Mouse (Mus musculus) limb, embryonic 10.5 days (tissue): ENCODE measurements around the gene Clcn2. TPM values are rescaled to one million over a fixed set of nuclear protein-coding genes. Genes with fewer than 3 reads are reported as not detected.

Experiments used
- DNase-seq: peaks from one replicate; pipeline ENCODE4 v3.0.0-alpha.2; 2017; ENCODE audit warnings: low spot score
- H3K27ac ChIP-seq: fragments of 300-500 bp; sonication (generic); 2 replicates; pipeline ENCODE4 v1.5.1; 2016; ENCODE audit warnings: mild to moderate bottlenecking
- H3K27me3 ChIP-seq: fragments of 300-500 bp; sonication (generic); 2 replicates; pipeline ENCODE4 v1.6.1; 2016; ENCODE audit warnings: low read depth, mild to moderate bottlenecking; ENCODE audit not compliant: poor library complexity, severe bottlenecking
- H3K36me3 ChIP-seq: fragments of 300-500 bp; sonication (generic); 2 replicates; pipeline ENCODE4 v1.6.1; 2016; ENCODE audit warnings: mild to moderate bottlenecking, moderate library complexity
- H3K4me1 ChIP-seq: fragments of 300-500 bp; sonication (generic); 2 replicates; pipeline ENCODE4 v1.6.1; 2016
- H3K4me3 ChIP-seq: fragments of 300-500 bp; sonication (generic); 2 replicates; pipeline ENCODE4 v1.5.1; 2016; ENCODE audit warnings: mild to moderate bottlenecking, moderate library complexity
- H3K9me3 ChIP-seq: fragments of 300-500 bp; sonication (generic); replicated peaks from 2 replicates; pipeline ENCODE4 v1.6.1; 2016; ENCODE audit warnings: mild to moderate bottlenecking
- whole genome bisulfite sequencing: fragments of 180-500 bp; shearing (Covaris S2); methylation state at CpG from one replicate; pipeline ENCODE4 v1.1.7; 2016; 5-methylcytosine and 5-hydroxymethylcytosine counted together
- polyA plus RNA-seq: library from polyadenylated mRNA; unstranded; fragments of >200 nt; fragmentation: Nextera tagmentation; extraction: Ambion mirVana; gene quantifications from 2 replicates; pipeline ENCODE4 v1.2.1, GENCODE M21; 2016

Gene Clcn2
- 14.1 and 18.5 TPM in 2 replicates for polyA plus RNA-seq

- peaks cover 11% of the 10 kb centered on the region; the same call in 1 of the 2 replicates for H3K27me3 ChIP-seq
Measured at GRCm38 (mm10) chr16:20717181-20717977, at the start of gene Clcn2, which contains the start of gene Polr2h. Gene Clcn2, minus strand, starts transcription at chr16:20717746. Gene Polr2h, plus strand, starts transcription at chr16:20717665.

GRCm38 (mm10) chr16:20765244-20765643 lies 47.7 kb upstream of the Clcn2 start:
- 49% methylated on average over 9 of the region's 9 CpGs for WGBS
- Histone ChIP-seq H3K4me3 (no peak overlapping the region), H3K36me3 (no peaks in the 10 kb centered on the region), H3K27ac (no peak overlapping the region), H3K27me3 (no peaks in the 10 kb centered on the region), H3K9me3 (no peaks in the 10 kb centered on the region), H3K4me1 (no peaks in the 10 kb centered on the region)
- DNase-seq, result peak; percentile 75

More at GRCm38 (mm10) chr16:20717181-20717977, at the start of gene Clcn2, which contains the start of gene Polr2h:
- peak; percentile 95 for DNase-seq
- Histone ChIP-seq H3K9me3 (no peaks in the 10 kb centered on the region), H3K27ac (peak within 1 kb of the TSS; percentile 91), H3K4me3 (peak within 1 kb of the TSS; percentile 73), H3K36me3 (peaks cover 46% of the 10 kb centered on the region), H3K4me1 (peaks cover 51% of the 10 kb centered on the region)
- WGBS, result under 1% methylated on average over 58 of the region's 62 CpGs

- H3K4me3 ChIP-seq, result no peak overlapping the region
- DNase-seq, result peak; percentile 46
- H3K27ac ChIP-seq, result no peak overlapping the region
- H3K9me3 ChIP-seq, result no peaks in the 10 kb centered on the region
- WGBS, result 17% methylated on average over 3 of the region's 3 CpGs
- no peaks in the 10 kb centered on the region for H3K36me3 ChIP-seq
- H3K4me1 ChIP-seq, result no peaks in the 10 kb centered on the region
- H3K27me3 ChIP-seq, result no peaks in the 10 kb centered on the region
Measured at GRCm38 (mm10) chr16:20761681-20762080, 44.1 kb upstream of the Clcn2 start.

GRCm38 (mm10) chr16:20757385-20757784 lies 39.8 kb upstream of the Clcn2 start:
- no peaks in the 10 kb centered on the region for H3K36me3 ChIP-seq
- H3K4me1 ChIP-seq, result no peaks in the 10 kb centered on the region
- no peak overlapping the region for H3K4me3 ChIP-seq
- WGBS, result 85% methylated on average over 1 of the region's 1 CpGs
- H3K27ac ChIP-seq, result no peak overlapping the region
- no peaks in the 10 kb centered on the region for H3K9me3 ChIP-seq
- H3K27me3 ChIP-seq, result no peaks in the 10 kb centered on the region
- DNase-seq, result no peak

- Histone ChIP-seq H3K4me1 (no peaks in the 10 kb centered on the region), H3K36me3 (no peaks in the 10 kb centered on the region), H3K27ac (no peak overlapping the region), H3K9me3 (no peaks in the 10 kb centered on the region), H3K27me3 (no peaks in the 10 kb centered on the region), H3K4me3 (no peak overlapping the region)
- WGBS, result 94% methylated on average over 5 of the region's 5 CpGs
- no peak for DNase-seq
Measured at GRCm38 (mm10) chr16:20756052-20756451, 38.5 kb upstream of the Clcn2 start.

- Histone ChIP-seq H3K27ac (no peak overlapping the region), H3K9me3 (no peaks in the 10 kb centered on the region), H3K4me3 (no peak overlapping the region), H3K36me3 (no peaks in the 10 kb centered on the region), H3K4me1 (peaks cover 6% of the 10 kb centered on the region), H3K27me3 (no peaks in the 10 kb centered on the region)
- 55% methylated on average over 8 of the region's 8 CpGs for WGBS
- no peak for DNase-seq
Measured at GRCm38 (mm10) chr16:20750518-20750917, 33.0 kb upstream of the Clcn2 start.

GRCm38 (mm10) chr16:20746641-20747040 lies 29.1 kb upstream of the Clcn2 start:
- Histone ChIP-seq H3K4me1 (peaks cover 6% of the 10 kb centered on the region), H3K27ac (no peak overlapping the region), H3K27me3 (no peaks in the 10 kb centered on the region), H3K9me3 (no peaks in the 10 kb centered on the region), H3K36me3 (no peaks in the 10 kb centered on the region), H3K4me3 (no peak overlapping the region)
- WGBS, result 80% methylated on average over 6 of the region's 6 CpGs
- DNase-seq, result no peak

GRCm38 (mm10) chr16:20739845-20740244 lies 22.3 kb upstream of the Clcn2 start:
- H3K4me1 ChIP-seq, result no peaks in the 10 kb centered on the region
- no peaks in the 10 kb centered on the region for H3K36me3 ChIP-seq
- DNase-seq, result peak; percentile 25
- H3K27me3 ChIP-seq, result peaks cover 36% of the 10 kb centered on the region
- H3K9me3 ChIP-seq, result no peaks in the 10 kb centered on the region
- H3K4me3 ChIP-seq, result no peak overlapping the region
- 88% methylated on average over 9 of the region's 9 CpGs for WGBS
- no peak overlapping the region for H3K27ac ChIP-seq

- WGBS, result 90% methylated on average over 5 of the region's 5 CpGs
- H3K36me3 ChIP-seq, result no peaks in the 10 kb centered on the region
- H3K27me3 ChIP-seq, result peaks cover 56% of the 10 kb centered on the region
- H3K27ac ChIP-seq, result no peak overlapping the region
- H3K4me1 ChIP-seq, result peaks cover 28% of the 10 kb centered on the region
- H3K9me3 ChIP-seq, result no peaks in the 10 kb centered on the region
- H3K4me3 ChIP-seq, result no peak overlapping the region
- no peak for DNase-seq
Measured at GRCm38 (mm10) chr16:20736823-20737222, 19.3 kb upstream of the Clcn2 start.

- 92% methylated on average over 7 of the region's 7 CpGs for WGBS
- no peaks in the 10 kb centered on the region for H3K9me3 ChIP-seq
- peaks cover 62% of the 10 kb centered on the region for H3K27me3 ChIP-seq
- no peaks in the 10 kb centered on the region for H3K36me3 ChIP-seq
- H3K4me3 ChIP-seq, result no peak overlapping the region
- H3K27ac ChIP-seq, result no peak overlapping the region
- H3K4me1 ChIP-seq, result peaks cover 31% of the 10 kb centered on the region
- DNase-seq, result peak; percentile 24
Measured at GRCm38 (mm10) chr16:20736168-20736567, 18.6 kb upstream of the Clcn2 start.

- Histone ChIP-seq H3K27ac (no peak overlapping the region), H3K36me3 (no peaks in the 10 kb centered on the region), H3K4me1 (peaks cover 32% of the 10 kb centered on the region), H3K27me3 (peaks cover 62% of the 10 kb centered on the region), H3K9me3 (no peaks in the 10 kb centered on the region), H3K4me3 (no peak overlapping the region)
- WGBS, result 75% methylated on average over 5 of the region's 5 CpGs
- no peak for DNase-seq
Measured at GRCm38 (mm10) chr16:20735651-20736050, 18.1 kb upstream of the Clcn2 start.

GRCm38 (mm10) chr16:20733731-20734730 lies 16.5 kb upstream of the Clcn2 start, which contains the start of gene Thpo:
Gene Thpo, minus strand, starts transcription at chr16:20734511.
- WGBS, result 1% methylated on average over 45 of the region's 45 CpGs
- H3K27me3 ChIP-seq, result peaks cover 64% of the 10 kb centered on the region
- peak within 1 kb of the TSS; percentile 68 for H3K4me3 ChIP-seq
- peak within 1 kb of the TSS; percentile 89 for H3K27ac ChIP-seq
- peak; percentile 57 for DNase-seq
- H3K9me3 ChIP-seq, result no peaks in the 10 kb centered on the region
- H3K36me3 ChIP-seq, result no peaks in the 10 kb centered on the region
- H3K4me1 ChIP-seq, result peaks cover 40% of the 10 kb centered on the region
